Mouse (Mus musculus) frontal cortex, adult 2 months (tissue): ENCODE results near the gene Ptprk. TPM values are rescaled to one million over a fixed set of nuclear protein-coding genes. Genes with fewer than 3 reads are reported as not detected.

Experiments
- DNase-seq, 2 experiments: peaks; one replicate each; pipeline ENCODE4 v3.0.0; 2022; ENCODE audit warnings: low spot score in 1 of 2; ENCODE audit errors: extremely low spot score in 1 of 2
- polyA plus RNA-seq: library from polyadenylated mRNA; depleted of rRNA; stranded (reverse); fragments of >200 nt; gene quantifications from 2 replicates; pipeline ENCODE4 v1.2.3, GENCODE M21; 2012

Gene Ptprk
- polyA plus RNA-seq, 1 experiment, result 52.1 TPM

- DNase-seq, result no peak
Measured at GRCm38 (mm10) chr10:28513601-28514000, 439.0 kb downstream of the Ptprk start.

GRCm38 (mm10) chr10:28516147-28516546 lies 441.5 kb downstream of the Ptprk start:
- DNase-seq, result no peak

- no peak for DNase-seq
Measured at GRCm38 (mm10) chr10:28518297-28518696, 443.7 kb downstream of the Ptprk start.

GRCm38 (mm10) chr10:28519861-28520260 lies 445.2 kb downstream of the Ptprk start:
- no peak for DNase-seq

- DNase-seq, result peak in 1 of 2 experiments; percentile 20
Measured at GRCm38 (mm10) chr10:28523992-28524735, 449.5 kb downstream of the Ptprk start.

- DNase-seq, result no peak
Measured at GRCm38 (mm10) chr10:28540595-28540994, 466.0 kb downstream of the Ptprk start.

- DNase-seq, result no peak
Measured at GRCm38 (mm10) chr10:28542754-28543153, 468.1 kb downstream of the Ptprk start.

GRCm38 (mm10) chr10:28550549-28550948 lies 475.9 kb downstream of the Ptprk start:
- no peak for DNase-seq

- DNase-seq, result no peak
Measured at GRCm38 (mm10) chr10:28552068-28552467, 477.4 kb downstream of the Ptprk start.

GRCm38 (mm10) chr10:28564110-28564674 lies 489.6 kb downstream of the Ptprk start:
- DNase-seq, result no peak

GRCm38 (mm10) chr10:28566378-28566777 lies 491.8 kb downstream of the Ptprk start:
- DNase-seq, result no peak

GRCm38 (mm10) chr10:28566828-28567227 lies 492.2 kb downstream of the Ptprk start:
- no peak for DNase-seq

- DNase-seq, result no peak
Measured at GRCm38 (mm10) chr10:28567441-28567840, 492.8 kb downstream of the Ptprk start.

GRCm38 (mm10) chr10:28568047-28568446 lies 493.4 kb downstream of the Ptprk start:
- DNase-seq, result no peak

- no peak for DNase-seq
Measured at GRCm38 (mm10) chr10:28579596-28579995, 505.0 kb downstream of the Ptprk start.

- no peak for DNase-seq
Measured at GRCm38 (mm10) chr10:28586565-28587138, 512.0 kb downstream of the Ptprk start.

- DNase-seq, result no peak
Measured at GRCm38 (mm10) chr10:28588401-28588800, 513.8 kb downstream of the Ptprk start.

- DNase-seq, result no peak
Measured at GRCm38 (mm10) chr10:28590822-28591221, 516.2 kb downstream of the Ptprk start.

GRCm38 (mm10) chr10:28593566-28594292 lies 519.1 kb downstream of the Ptprk start:
- no peak for DNase-seq

- no peak for DNase-seq
Measured at GRCm38 (mm10) chr10:28596897-28597296, 522.3 kb downstream of the Ptprk start.

GRCm38 (mm10) chr10:28609136-28609535 lies 534.5 kb downstream of the Ptprk start:
- no peak for DNase-seq
